Mouse (Mus musculus) ES-Bruce4 (cell line): ENCODE results near the gene Mtfr2.

Experiments
- CTCF ChIP-seq: IDR thresholded peaks from one replicate; pipeline ENCODE4 v1.8.1; 2011; ENCODE audit warnings: low read depth, low read length
- EP300 ChIP-seq: IDR thresholded peaks from 2 replicates; pipeline ENCODE4 v1.6.1; 2011; ENCODE audit warnings: low read depth, low read length; ENCODE audit not compliant: insufficient read depth
- POLR2A ChIP-seq: IDR thresholded peaks from one replicate; pipeline ENCODE4 v1.8.1; 2011; ENCODE audit warnings: low read length; ENCODE audit not compliant: insufficient read depth

DNA sequence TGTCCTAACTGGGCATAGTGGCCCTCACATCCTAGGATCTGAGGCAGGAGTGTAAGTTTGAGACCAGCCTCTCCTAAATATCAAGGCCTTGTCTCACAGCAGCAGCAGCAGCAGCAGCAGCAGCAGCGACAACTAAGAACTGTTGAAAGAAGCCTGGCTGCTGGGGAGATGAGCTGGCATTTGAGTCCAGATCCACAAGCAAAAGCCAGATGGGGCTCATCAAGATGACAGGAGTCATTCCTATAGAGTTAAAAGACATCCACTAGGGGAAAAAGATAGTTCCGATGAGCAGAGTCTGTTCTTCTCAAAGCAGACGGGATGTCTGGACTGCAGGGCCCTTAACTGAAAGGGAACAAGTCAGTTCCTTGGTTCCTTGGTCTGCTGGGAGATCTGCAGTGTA, 60.8 kb downstream of the Mtfr2 start:
- no peak for TF ChIP-seq CTCF
- TF ChIP-seq POLR2A = no peak
- no peak for TF ChIP-seq EP300
